Mouse (Mus musculus) v-Abl transformed pro-B cells (cell line): ENCODE results near the gene Eif1ad.

Experiments used
- in situ Hi-C, 2 experiments: fragments of 400-800 bp; cut with MboI; formaldehyde crosslinking; loops; one replicate each; pipeline ENCODE4 v1.15.1; 2025; ENCODE audit not compliant: unreplicated experiment in 2 of 2

The Eif1ad gene

DNA sequence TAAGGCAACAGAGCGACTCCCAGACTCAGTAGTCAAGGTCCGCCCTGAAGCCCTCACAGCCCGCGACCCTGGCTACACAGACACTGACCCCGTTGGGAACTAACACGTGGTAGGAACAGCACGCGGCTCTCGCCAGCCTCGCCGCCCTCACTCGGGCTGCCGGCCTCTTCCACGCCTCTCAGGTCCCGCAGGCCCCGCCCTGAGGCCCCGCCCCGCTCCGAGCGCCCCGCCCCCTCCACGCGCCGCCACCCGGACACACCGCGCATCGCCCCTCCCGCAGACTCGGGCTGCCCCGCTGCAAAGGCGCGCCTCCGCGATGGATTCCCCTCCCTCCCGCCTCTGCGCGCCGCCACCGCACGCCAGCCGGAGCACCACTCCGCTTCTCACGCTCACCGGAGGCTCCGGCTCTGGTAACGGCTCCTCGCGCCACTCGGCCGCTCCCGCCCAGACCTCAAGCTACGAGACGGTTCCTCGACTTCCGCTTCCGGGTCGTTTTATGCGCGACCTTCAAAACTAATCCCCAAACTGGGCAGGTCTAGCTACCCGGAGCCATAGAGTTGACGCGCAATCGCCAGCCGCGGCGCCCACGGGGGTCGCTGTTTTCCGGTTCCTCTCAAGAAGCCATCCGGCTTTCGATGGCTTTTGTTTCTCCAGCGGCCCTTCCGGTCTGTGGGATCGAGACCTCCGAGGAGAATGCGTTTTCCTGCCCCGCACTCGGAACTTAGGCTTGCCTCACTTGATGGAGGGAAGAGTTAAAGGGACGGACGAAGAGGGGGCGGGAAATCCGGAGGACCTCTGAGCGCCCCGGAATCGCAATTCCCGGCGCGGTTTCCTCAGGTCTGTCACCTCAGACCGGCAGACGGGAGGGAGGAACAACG lies at the start of gene Eif1ad:
Gene Eif1ad (plus strand): TSS at position 567 of the 878 bp plus-strand sequence.
- in situ Hi-C loops, result loop anchor here in 1 of 2 experiments (5.0 kb wide), 1 partner anchor 121 kb away; the partner anchor contains the start of gene Mus81

GRCm38 (mm10) chr19:5323801-5324200 lies 42.7 kb upstream of the Eif1ad start:
- in situ Hi-C loops, result no loop called here

- in situ Hi-C loops, result no loop called here
These were observed 38.6 kb upstream of the Eif1ad start for GRCm38 (mm10) chr19:5327970-5328369.

GRCm38 (mm10) chr19:5334741-5335140 lies 31.8 kb upstream of the Eif1ad start:
- in situ Hi-C loops, result loop anchor here in 1 of 2 experiments (5.0 kb wide), 1 partner anchor 73 kb away; no protein-coding TSS in a partner anchor

GRCm38 (mm10) chr19:5335441-5335840 lies 31.1 kb upstream of the Eif1ad start, which contains the start of gene Catsper1:
Gene Catsper1, plus strand, starts transcription at chr19:5335741.
- in situ Hi-C loops, result loop anchor here in 1 of 2 experiments (5.0 kb wide), 1 partner anchor 72 kb away; no protein-coding TSS in a partner anchor

- in situ Hi-C loops, result loop anchor here in 1 of 2 experiments (5.0 kb wide), 1 partner anchor 69 kb away; no protein-coding TSS in a partner anchor
These were observed 28.6 kb upstream of the Eif1ad start for GRCm38 (mm10) chr19:5337975-5338374.

DNA sequence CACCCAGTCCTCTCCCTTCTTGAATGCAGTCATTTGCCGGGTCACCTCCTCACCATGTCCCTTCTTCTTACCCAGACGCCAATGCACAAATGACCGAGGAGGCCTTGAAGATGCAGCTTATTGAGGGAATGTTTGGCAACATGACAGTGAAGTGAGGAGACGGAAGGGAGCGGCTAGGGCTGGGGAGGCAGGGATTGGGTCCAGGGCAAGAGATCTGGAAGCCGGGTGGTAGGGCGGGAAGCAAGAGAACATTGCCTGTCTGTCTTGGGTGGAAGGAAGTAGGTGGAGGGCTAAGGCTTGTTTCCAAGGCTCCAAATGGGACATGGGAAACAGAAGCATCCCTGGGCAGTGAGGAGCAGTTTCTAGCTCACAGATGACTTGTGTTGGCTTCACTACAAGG lies 25.2 kb upstream of the Eif1ad start:
- in situ Hi-C loops, result loop anchor here (5.0 to 10.0 kb wide), 2 partner anchors 167 to 169 kb away; no protein-coding TSS in a partner anchor

DNA sequence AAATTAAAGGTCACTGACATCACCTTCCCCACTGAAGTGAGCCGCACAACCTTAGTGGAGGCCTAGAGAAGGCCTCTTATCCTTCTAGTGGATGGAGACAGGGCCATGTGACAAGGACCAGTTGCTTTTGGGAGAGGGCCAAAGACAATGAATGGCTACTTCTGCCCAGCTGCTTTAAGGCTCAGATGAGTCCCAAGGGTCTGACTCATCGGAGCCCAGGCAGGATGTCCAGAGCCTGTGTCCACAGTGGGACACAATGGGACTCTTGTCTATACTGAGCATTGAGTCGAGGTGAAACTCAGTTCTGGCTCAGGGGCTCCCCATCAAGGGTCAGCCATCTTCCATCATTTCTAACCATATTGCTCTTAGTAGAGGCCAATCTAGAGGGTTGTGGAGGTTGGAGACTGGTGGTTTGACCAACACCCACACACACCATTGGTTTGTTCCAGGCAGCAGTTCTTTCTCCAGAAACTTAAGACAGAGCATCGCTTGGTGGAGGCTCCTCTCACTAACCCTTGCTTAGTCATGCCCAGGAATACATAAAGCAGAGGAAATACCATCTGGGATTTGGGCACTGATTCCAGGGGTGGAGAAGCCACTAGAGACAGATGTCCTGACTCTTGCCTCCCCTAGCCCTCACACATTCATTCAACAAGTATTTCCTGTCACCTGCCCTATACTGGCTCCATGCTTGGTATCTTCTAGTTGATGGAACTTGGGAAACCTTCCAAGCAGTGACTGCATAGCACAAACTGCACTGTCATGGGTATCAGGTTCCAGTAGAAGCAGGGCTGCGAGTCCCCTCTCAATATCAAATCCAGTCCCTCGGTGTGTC lies 21.0 kb upstream of the Eif1ad start:
- in situ Hi-C loops, result loop anchor here in 1 of 2 experiments (10.0 kb wide), 1 partner anchor 171 kb away; no protein-coding TSS in a partner anchor

DNA sequence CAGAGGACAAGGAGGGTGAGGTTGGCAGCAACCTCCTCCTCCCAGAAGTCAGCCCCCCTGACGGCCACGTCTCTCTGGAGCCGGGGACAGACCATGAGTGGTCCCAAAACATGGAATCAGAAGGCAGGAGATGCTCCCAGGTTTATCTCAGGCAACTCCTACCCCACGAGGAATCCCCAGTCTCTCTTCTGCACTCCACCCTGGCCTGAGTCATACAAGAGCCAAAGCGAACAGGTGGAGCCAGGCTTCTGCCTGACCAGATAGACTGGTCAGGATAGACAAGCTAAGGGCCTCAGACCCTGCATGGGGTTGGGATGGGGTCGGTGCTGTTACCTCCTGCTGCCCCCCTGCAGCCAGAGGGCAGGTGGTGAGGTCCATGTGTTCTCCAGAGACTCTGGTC lies 18.5 kb upstream of the Eif1ad start:
- in situ Hi-C loops, result loop anchor here in 1 of 2 experiments (10.0 kb wide), 1 partner anchor 173 kb away; no protein-coding TSS in a partner anchor

DNA sequence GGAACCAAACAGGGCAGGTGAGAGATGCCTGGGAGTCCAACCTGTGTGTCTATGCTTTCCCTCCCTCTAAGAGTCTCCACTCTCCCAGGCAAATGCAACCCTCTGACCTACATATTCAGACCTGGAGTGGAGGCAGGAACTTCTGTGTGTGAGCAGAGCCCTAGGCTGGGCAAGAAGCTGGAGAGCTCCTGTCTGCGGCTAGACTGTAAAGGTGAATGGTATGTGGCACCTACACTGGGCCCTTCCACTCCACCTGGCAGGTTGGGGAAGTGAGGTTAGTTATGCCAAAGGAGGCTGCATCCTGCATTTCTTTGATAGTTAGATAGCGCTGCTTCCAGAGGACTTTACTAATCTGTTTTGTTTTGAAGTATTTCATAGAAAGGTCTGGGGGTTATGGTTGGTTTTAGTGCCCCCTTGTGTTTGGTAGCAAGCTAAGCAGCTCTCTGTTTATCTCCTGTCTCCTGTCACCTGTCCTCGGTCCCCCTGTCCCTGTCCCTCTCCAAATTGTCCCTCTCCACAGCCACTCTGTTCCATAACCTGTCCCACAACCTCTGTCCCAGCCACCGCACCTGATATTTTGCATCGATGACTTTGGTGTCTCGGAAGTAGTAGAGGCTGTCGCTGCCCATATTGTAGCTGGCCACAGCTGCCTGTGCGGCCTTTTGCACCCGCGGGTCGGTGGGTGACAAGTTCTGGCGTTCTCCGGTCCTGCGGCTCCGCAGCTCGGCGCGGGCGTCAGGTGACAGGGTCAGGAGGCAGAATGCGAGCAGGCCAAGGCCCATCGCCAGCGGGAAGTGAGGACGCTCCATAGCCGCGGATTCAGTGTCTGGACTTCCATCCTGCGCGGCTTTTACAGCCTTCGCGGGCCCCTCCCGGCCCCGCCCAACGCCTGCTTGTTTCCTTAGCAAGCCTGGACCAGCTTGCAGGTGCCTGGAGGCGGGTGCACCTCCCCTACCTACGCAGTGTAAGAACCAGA lies 17.7 kb upstream of the Eif1ad start:
- in situ Hi-C loops, result loop anchor here in 1 of 2 experiments (10.0 kb wide), 1 partner anchor 174 kb away; no protein-coding TSS in a partner anchor

- in situ Hi-C loops, result loop anchor here in 1 of 2 experiments (10.0 kb wide), 1 partner anchor 175 kb away; no protein-coding TSS in a partner anchor
These were observed 17.1 kb upstream of the Eif1ad start, which contains the start of gene Cst6 for GRCm38 (mm10) chr19:5349502-5349873. Gene Cst6, minus strand, starts transcription at chr19:5349574.

DNA sequence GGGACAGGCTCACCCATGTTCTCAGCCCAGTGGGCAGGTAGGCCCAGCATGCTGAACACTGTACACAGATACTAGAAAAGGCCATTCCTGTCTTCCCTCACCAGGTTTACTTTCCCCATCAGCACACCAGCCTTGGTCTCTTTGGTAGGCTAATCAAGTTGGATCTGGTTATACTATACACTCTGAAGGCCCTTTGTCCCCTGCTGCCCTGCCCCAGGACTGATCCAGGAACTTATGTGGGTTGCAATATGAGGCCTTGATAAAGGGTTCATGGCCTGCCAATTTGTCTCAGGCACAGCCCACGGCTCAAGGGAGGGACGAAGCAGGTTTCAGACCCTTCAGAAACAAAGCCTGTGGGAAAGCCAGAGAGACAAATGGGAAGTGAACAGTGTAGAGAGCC lies 12.9 kb upstream of the Eif1ad start:
- in situ Hi-C loops, result no loop called here

- in situ Hi-C loops, result no loop called here
These were observed 10.5 kb upstream of the Eif1ad start for GRCm38 (mm10) chr19:5356080-5356479.

GRCm38 (mm10) chr19:5362186-5362585 lies 4.4 kb upstream of the Eif1ad start:
- in situ Hi-C loops, result no loop called here

GRCm38 (mm10) chr19:5364124-5364523 lies 2.4 kb upstream of the Eif1ad start:
- in situ Hi-C loops, result no loop called here

DNA sequence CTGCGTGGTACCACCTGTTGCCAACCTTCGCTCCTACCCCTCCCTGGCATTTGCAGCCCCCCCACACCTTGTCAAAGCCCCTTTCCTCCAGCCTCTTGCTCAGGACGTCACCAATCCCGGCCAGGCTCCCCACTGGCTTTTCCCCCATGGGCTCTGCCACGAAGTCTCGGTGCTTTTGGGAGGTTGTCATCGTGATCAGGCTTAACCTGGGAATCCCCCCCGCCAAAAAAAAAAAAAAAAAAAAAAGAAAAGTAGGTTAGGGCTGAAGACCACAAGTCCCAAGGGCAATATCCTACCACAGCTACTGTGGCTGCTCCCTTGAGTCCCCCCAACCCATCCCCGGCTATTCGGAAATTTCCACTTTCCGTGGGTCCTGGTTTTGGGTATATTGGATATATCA lies 790 bp upstream of the Eif1ad start:
- in situ Hi-C loops, result loop anchor here in 1 of 2 experiments (5.0 kb wide), 1 partner anchor 122 kb away; the partner anchor contains the start of gene Mus81

- in situ Hi-C loops, result loop anchor here in 1 of 2 experiments (5.0 kb wide), 1 partner anchor 120 kb away; the partner anchor contains the start of gene Mus81
These were observed 465 bp downstream of the Eif1ad start, which contains the start of gene Banf1 for GRCm38 (mm10) chr19:5367053-5367359. Gene Banf1, minus strand, starts transcription at chr19:5367168.

GRCm38 (mm10) chr19:5367455-5367854 lies 914 bp downstream of the Eif1ad start:
- in situ Hi-C loops, result loop anchor here in 1 of 2 experiments (5.0 kb wide), 1 partner anchor 120 kb away; the partner anchor contains the start of gene Mus81

DNA sequence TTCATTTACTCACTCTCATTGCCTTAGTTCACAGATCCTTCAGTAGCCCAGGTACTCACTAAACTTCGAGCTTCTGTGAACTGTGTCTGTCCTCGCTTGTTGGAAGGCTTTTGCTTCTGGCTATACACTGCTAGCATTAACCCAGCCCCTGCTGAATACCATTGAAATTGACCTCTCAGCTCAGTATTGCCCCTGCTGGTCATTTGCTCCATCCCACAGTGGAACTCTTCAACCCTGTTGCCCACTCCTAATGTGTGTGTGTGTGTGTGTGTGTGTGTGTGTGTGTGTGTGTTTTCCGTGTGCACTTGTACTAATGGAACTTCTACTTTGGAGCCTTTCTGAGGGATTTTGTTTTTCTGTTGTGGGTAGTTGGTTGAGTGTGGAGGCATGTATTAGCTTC lies 4.4 kb downstream of the Eif1ad start:
- in situ Hi-C loops, result loop anchor here in 1 of 2 experiments (10.0 kb wide), 1 partner anchor 54 kb away; the partner anchor contains the start of genes AI837181 and Drap1
